Comparison of ENCODE assay signal across 9 mouse cellular contexts in genomic region chr8:110687726-110688125, GRCm38 (mm10). TPM values are rescaled to one million over a fixed set of nuclear protein-coding genes. Genes with fewer than 3 reads are reported as not detected.
DNase-seq lines count a peak whose midpoint lies in the region; ATAC-seq and TF ChIP-seq lines count a peak whose summit lies in the region.
"Had no signal": no experiment of that assay in that cellular context is flagged by ENCODE, and none has a peak within 500 bp of the region (broad histone marks: within the 10 kb centered on the region; RNA-seq: fewer than 3 reads in every experiment).

No protein-coding gene starts in this region.

- H3K79me2 ChIP-seq in liver, adult 2 months (ENCODE audit: control insufficient read depth, insufficient read depth, low read length): no peaks in the 10 kb centered on the region

- no peak overlapping the region for H3K9ac ChIP-seq in liver, adult 2 months (ENCODE audit: low read depth, low read length)
- no peak overlapping the region for H3K9ac ChIP-seq in liver, embryonic 12.5 days
- no peak overlapping the region; the same call in 1 of the 2 replicates for H3K9ac ChIP-seq in heart, embryonic 14.5 days (ENCODE audit: low read length)
- H3K9ac ChIP-seq in midbrain, embryonic 16.5 days (ENCODE audit: low read depth, low read length): no peak overlapping the region
- H3K9ac ChIP-seq: midbrain, embryonic 12.5 days had no signal

- peaks cover 19% of the 10 kb centered on the region; the same call in 1 of the 2 replicates for H3K36me3 ChIP-seq in liver, adult 2 months (ENCODE audit: control insufficient read depth, insufficient read depth, low read length)
- H3K36me3 ChIP-seq in liver, embryonic 12.5 days: peaks cover 86% of the 10 kb centered on the region
- H3K36me3 ChIP-seq in heart, embryonic 14.5 days (ENCODE audit: control insufficient read depth, insufficient read depth, low read length): peaks cover 30% of the 10 kb centered on the region
- H3K36me3 ChIP-seq in midbrain, embryonic 16.5 days (ENCODE audit: control insufficient read depth, insufficient read depth, low read length): peaks cover 25% of the 10 kb centered on the region

- H3K4me1 ChIP-seq in liver, adult 2 months (ENCODE audit: control insufficient read depth, insufficient read depth, low read length): 0 out of 2 replicates have a peak, but pooled peaks cover 4% of the 10 kb centered on the region
- H3K4me1 ChIP-seq in liver, embryonic 12.5 days: peaks cover 9% of the 10 kb centered on the region
- peaks cover 15 to 22% of the 10 kb centered on the region in 2 experiments for H3K4me1 ChIP-seq in heart, embryonic 14.5 days (ENCODE audit: control insufficient read depth in 2 of 2, insufficient read depth in 2 of 2, low read length in 2 of 2)
- no peaks in the 10 kb centered on the region for H3K4me1 ChIP-seq in midbrain, embryonic 16.5 days (ENCODE audit: control insufficient read depth, insufficient read depth, low read length)
- H3K4me1 ChIP-seq: midbrain, embryonic 12.5 days had no signal

- no peak for ATAC-seq in liver, embryonic 12.5 days
- no peak; the same call in 1 of the 2 replicates for ATAC-seq in heart, embryonic 14.5 days (ENCODE audit: insufficient number of reproducible peaks, insufficient read depth, low FRiP score, low read depth)
- no peak for ATAC-seq in inflammation-experienced regulatory T-cells, adult 6 months
- ATAC-seq in midbrain, embryonic 16.5 days: no peak

- no peaks in the 10 kb centered on the region for H3K27me3 ChIP-seq in liver, adult 2 months (ENCODE audit: control insufficient read depth, insufficient read depth, low read length)
- no peaks in the 10 kb centered on the region for H3K27me3 ChIP-seq in liver, embryonic 12.5 days (replicated peaks)
- H3K27me3 ChIP-seq in heart, embryonic 14.5 days (ENCODE audit: control insufficient read depth, insufficient read depth, low read length): no peaks in the 10 kb centered on the region
- H3K27me3 ChIP-seq in midbrain, embryonic 16.5 days (ENCODE audit: control insufficient read depth, insufficient read depth, low read depth, low read length): no peaks in the 10 kb centered on the region
- H3K27me3 ChIP-seq: midbrain, embryonic 12.5 days had no signal

- TF ChIP-seq CTCF in liver, adult 2 months (IDR thresholded peaks at IDR 0.05; ENCODE audit: low read depth, low read length): no peak

- H3K4me3 ChIP-seq in liver, adult 2 months (ENCODE audit: insufficient read depth, low read depth, low read length): no peak overlapping the region
- H3K4me3 ChIP-seq in liver, embryonic 12.5 days: no peak overlapping the region
- H3K4me3 ChIP-seq in heart, embryonic 14.5 days (ENCODE audit: control insufficient read depth in 1 of 2, insufficient read depth in 1 of 2, low read depth in 1 of 2, low read length in 2 of 2): no peak overlapping the region
- no peak overlapping the region for H3K4me3 ChIP-seq in midbrain, embryonic 16.5 days (ENCODE audit: low read depth, low read length)
- H3K4me3 ChIP-seq: midbrain, embryonic 12.5 days had no signal

- DNase-seq in liver, adult 2 months (ENCODE audit: extremely low read depth, low read depth, low spot score): peak; percentile 54
- DNase-seq in frontal cortex, postnatal 10 days (ENCODE audit: low spot score in 2 of 2): peak; percentile 61 to 71
- DNase-seq in layer of hippocampus, postnatal 36 days: peak; percentile 55 to 73
- peak; percentile 50 for DNase-seq in right cerebral cortex, postnatal 4 days

- TF ChIP-seq POLR2A in liver, adult 2 months (IDR thresholded peaks at IDR 0.05; ENCODE audit: extremely low read depth, insufficient read depth, low read length): no peak

- H3K9me3 ChIP-seq in liver, embryonic 12.5 days (replicated peaks): no peaks in the 10 kb centered on the region
- H3K9me3 ChIP-seq in heart, embryonic 14.5 days (ENCODE audit: control insufficient read depth, low read length): no peaks in the 10 kb centered on the region
- H3K9me3 ChIP-seq in midbrain, embryonic 16.5 days (replicated peaks; ENCODE audit: control insufficient read depth, low read length, poor library complexity, severe bottlenecking): no peaks in the 10 kb centered on the region
- H3K9me3 ChIP-seq: midbrain, embryonic 12.5 days had no signal

- H3K4me2 ChIP-seq in liver, embryonic 12.5 days: no peak overlapping the region
- H3K4me2 ChIP-seq in heart, embryonic 14.5 days (ENCODE audit: low read length): no peak overlapping the region
- no peak overlapping the region for H3K4me2 ChIP-seq in midbrain, embryonic 16.5 days (ENCODE audit: low read length)
- H3K4me2 ChIP-seq: midbrain, embryonic 12.5 days had no signal

- H3K27ac ChIP-seq in liver, adult 2 months (replicated peaks; ENCODE audit: insufficient read depth, low read depth, low read length): peak overlapping the region; percentile 33
- no peak overlapping the region for H3K27ac ChIP-seq in liver, embryonic 12.5 days
- peak overlapping the region; percentile 68 to 77 for H3K27ac ChIP-seq in heart, embryonic 14.5 days (replicated peaks in 1 of 2; ENCODE audit: control insufficient read depth in 1 of 2, insufficient read depth in 1 of 2, low read depth in 2 of 2, low read length in 2 of 2)
- H3K27ac ChIP-seq in midbrain, embryonic 16.5 days (ENCODE audit: low read length): no peak overlapping the region
- H3K27ac ChIP-seq: midbrain, embryonic 12.5 days had no signal

- WGBS in liver, adult 2 months: 74% methylated on average over 5 of the region's 5 CpGs
- WGBS in liver, embryonic 12.5 days (ENCODE audit: insufficient replicate concordance): 74% methylated on average over 5 of the region's 5 CpGs
- WGBS in heart, embryonic 14.5 days: 40% methylated on average over 5 of the region's 5 CpGs
- WGBS in midbrain, embryonic 16.5 days: 82% methylated on average over 5 of the region's 5 CpGs

RNA-seq across cellular contexts. Expression of gene Mtss1l, which starts 33.5 kb away (rescaled TPM):
- 0.55 and 0.94 TPM in 2 replicates for total RNA-seq in liver, adult 2 months (2014; rRNA removed)
- polyA plus RNA-seq in liver, adult 2 months (2012; rRNA removed): 2.5 and 3.7 TPM in 2 replicates
- 3.7 and 3.9 TPM in 2 replicates for polyA plus RNA-seq in liver, embryonic 12.5 days (2016; fragmentation: Nextera tagmentation; extraction: Ambion mirVana)
- polyA plus RNA-seq in heart, embryonic 14.5 days (2014; fragmentation: Nextera tagmentation; extraction: Ambion mirVana): 17.2 and 17.6 TPM in 2 replicates
- 100 to 1,000 TPM; 218 to 225 TPM for total RNA-seq in layer of hippocampus, postnatal 36 days (2021)
- under 1 TPM in 1 of 3 experiments, not detected in 2; 0.19 TPM for polyA plus RNA-seq in inflammation-experienced regulatory T-cells, adult 6 months (2017; shearing (Covaris generic))
- polyA plus RNA-seq in midbrain, embryonic 16.5 days (2015; fragmentation: Nextera tagmentation; extraction: Ambion mirVana): 24.5 and 24.9 TPM in 2 replicates

Comparison
In these comparisons a context has a peak if more than half of its experiments do, and no peak if none do; other contexts are left out.
1. H3K27ac ChIP-seq: peak in liver, adult 2 months (single experiment) and heart, embryonic 14.5 days (2 of 2); none in liver, embryonic 12.5 days (single experiment) and midbrain, embryonic 16.5 days (single experiment).
2. Peak in every context shown above with its lines, with median percentiles within 50 percentile points of each other: DNase-seq.